ENCODE assay signal across 8 mouse cellular contexts in genomic region chr11:120658876-120659410, GRCm38 (mm10). TPM values are rescaled to one million over a fixed set of nuclear protein-coding genes. Genes with fewer than 3 reads are reported as not detected.
A peak's percentile ranks its signal among the peaks of the same experiment; 100 is the strongest.
DNase-seq lines count a peak whose midpoint lies in the region; ATAC-seq lines count a peak whose summit lies in the region.

No protein-coding gene starts in this region.

- peak; percentile 85 for DNase-seq in B cell, adult 2 months
- DNase-seq in ZHBTc4 (ENCODE audit: low read depth, low spot score): peak; percentile 95
- peak; percentile 60 for DNase-seq in embryo, embryonic 11.5 days (ENCODE audit: low read depth, low spot score)
- peak; percentile 91 for DNase-seq in kidney, postnatal 10 days
- peak; percentile 82 for DNase-seq in ovary, postnatal 36 days (ENCODE audit: low spot score)
- DNase-seq in thymus, postnatal 10 days (ENCODE audit: low spot score in 2 of 2): peak; percentile 64 to 88

- H3K4me1 ChIP-seq in heart, embryonic 11.5 days (ENCODE audit: control insufficient read depth, insufficient read depth, low read length): peaks cover 15% of the 10 kb centered on the region
- H3K4me1 ChIP-seq in liver, embryonic 15.5 days (replicated peaks): peaks cover 25% of the 10 kb centered on the region

- peak overlapping the region; percentile 49 for H3K4me3 ChIP-seq in heart, embryonic 11.5 days (ENCODE audit: low read depth, low read length)
- no peak overlapping the region for H3K4me3 ChIP-seq in liver, embryonic 15.5 days (replicated peaks)

- no peak for ATAC-seq in heart, embryonic 11.5 days (replicated peaks; ENCODE audit: insufficient number of reproducible peaks, low FRiP score, low TSS enrichment)
- ATAC-seq in liver, embryonic 15.5 days (ENCODE audit: insufficient read depth): no peak

- no peaks in the 10 kb centered on the region for H3K36me3 ChIP-seq in heart, embryonic 11.5 days (ENCODE audit: control insufficient read depth, insufficient read depth, low read length)
- H3K36me3 ChIP-seq in liver, embryonic 15.5 days (replicated peaks): no peaks in the 10 kb centered on the region

- peak overlapping the region; percentile 81 for H3K4me2 ChIP-seq in heart, embryonic 11.5 days
- H3K4me2 ChIP-seq in liver, embryonic 15.5 days: peak overlapping the region; percentile 18

- peaks cover 76% of the 10 kb centered on the region for H3K27me3 ChIP-seq in heart, embryonic 11.5 days (ENCODE audit: control insufficient read depth, insufficient read depth, low read length)
- H3K27me3 ChIP-seq in liver, embryonic 15.5 days: peaks cover 95% of the 10 kb centered on the region

- H3K9ac ChIP-seq in heart, embryonic 11.5 days (ENCODE audit: low read depth, low read length): no peak overlapping the region
- H3K9ac ChIP-seq in liver, embryonic 15.5 days: no peak overlapping the region

- WGBS in heart, embryonic 11.5 days (ENCODE audit: insufficient replicate concordance): 4% methylated on average over 24 of the region's 24 CpGs
- WGBS in liver, embryonic 15.5 days (ENCODE audit: insufficient replicate concordance): 4% methylated on average over 24 of the region's 24 CpGs

- no peak overlapping the region for H3K27ac ChIP-seq in heart, embryonic 11.5 days (ENCODE audit: low read depth, low read length)
- H3K27ac ChIP-seq in liver, embryonic 15.5 days (replicated peaks): no peak overlapping the region

- H3K9me3 ChIP-seq in heart, embryonic 11.5 days (replicated peaks; ENCODE audit: control insufficient read depth, low read length): no peaks in the 10 kb centered on the region
- no peaks in the 10 kb centered on the region for H3K9me3 ChIP-seq in liver, embryonic 15.5 days (replicated peaks)

RNA-seq across cellular contexts. Expression of gene Notum, which starts 2.0 kb away (rescaled TPM):
- 1.4 and 1.5 TPM in 2 replicates for polyA plus RNA-seq in heart, embryonic 11.5 days (2014; fragmentation: Nextera tagmentation; extraction: Ambion mirVana)
- polyA plus RNA-seq in liver, embryonic 15.5 days (2015; fragmentation: Nextera tagmentation; extraction: Ambion mirVana): 0.33 and 0.40 TPM in 2 replicates

RNA-seq across cellular contexts. Expression of gene Myadml2, which starts 11.0 kb away (rescaled TPM):
- 8.1 and 12.3 TPM in 2 replicates for polyA plus RNA-seq in heart, embryonic 11.5 days (2014; fragmentation: Nextera tagmentation; extraction: Ambion mirVana)
- polyA plus RNA-seq in liver, embryonic 15.5 days (2015; fragmentation: Nextera tagmentation; extraction: Ambion mirVana): 0.29 and 1.0 TPM in 2 replicates

RNA-seq across cellular contexts. Expression of gene Aspscr1, which starts 13.8 kb away (rescaled TPM):
- 93.9 and 103 TPM in 2 replicates for polyA plus RNA-seq in heart, embryonic 11.5 days (2014; fragmentation: Nextera tagmentation; extraction: Ambion mirVana)
- 45.1 and 47.9 TPM in 2 replicates for polyA plus RNA-seq in liver, embryonic 15.5 days (2015; fragmentation: Nextera tagmentation; extraction: Ambion mirVana)

RNA-seq across cellular contexts. Expression of gene Pycr1, which starts 15.4 kb away (rescaled TPM):
- polyA plus RNA-seq in heart, embryonic 11.5 days (2014; fragmentation: Nextera tagmentation; extraction: Ambion mirVana): 22.8 and 24.9 TPM in 2 replicates
- 5.1 and 5.7 TPM in 2 replicates for polyA plus RNA-seq in liver, embryonic 15.5 days (2015; fragmentation: Nextera tagmentation; extraction: Ambion mirVana)

RNA-seq across cellular contexts. Expression of gene Mafg, which starts 25.5 kb away (rescaled TPM):
- 19.4 and 20.2 TPM in 2 replicates for polyA plus RNA-seq in heart, embryonic 11.5 days (2014; fragmentation: Nextera tagmentation; extraction: Ambion mirVana)
- polyA plus RNA-seq in liver, embryonic 15.5 days (2015; fragmentation: Nextera tagmentation; extraction: Ambion mirVana): 37.6 and 42.3 TPM in 2 replicates
